Mouse (Mus musculus) ES-E14 (cell line): Measurements from ENCODE around the gene Cyp2j13.

Source experiments
- CHD2 ChIP-seq: IDR thresholded peaks from 2 replicates; pipeline ENCODE4 v1.6.1; 2014; ENCODE audit warnings: mild to moderate bottlenecking, low read depth, low read length, inconsistent platforms
- HCFC1 ChIP-seq: IDR thresholded peaks from 2 replicates; pipeline ENCODE4 v1.6.1; 2012; ENCODE audit warnings: low read length, inconsistent platforms, borderline replicate concordance; ENCODE audit not compliant: insufficient read depth
- MAFK ChIP-seq: IDR thresholded peaks from 2 replicates; pipeline ENCODE4 v1.6.1; 2014; ENCODE audit warnings: mild to moderate bottlenecking, low read depth, low read length, inconsistent platforms; ENCODE audit not compliant: insufficient read depth
- ZC3H11A ChIP-seq: IDR thresholded peaks from 2 replicates; pipeline ENCODE4 v1.6.1; 2012; ENCODE audit warnings: low read depth, mild to moderate bottlenecking, inconsistent platforms, low read length, borderline replicate concordance
- ZNF384 ChIP-seq: IDR thresholded peaks from 2 replicates; pipeline ENCODE4 v1.6.1; 2012; ENCODE audit warnings: low read depth, low read length, inconsistent platforms

DNA sequence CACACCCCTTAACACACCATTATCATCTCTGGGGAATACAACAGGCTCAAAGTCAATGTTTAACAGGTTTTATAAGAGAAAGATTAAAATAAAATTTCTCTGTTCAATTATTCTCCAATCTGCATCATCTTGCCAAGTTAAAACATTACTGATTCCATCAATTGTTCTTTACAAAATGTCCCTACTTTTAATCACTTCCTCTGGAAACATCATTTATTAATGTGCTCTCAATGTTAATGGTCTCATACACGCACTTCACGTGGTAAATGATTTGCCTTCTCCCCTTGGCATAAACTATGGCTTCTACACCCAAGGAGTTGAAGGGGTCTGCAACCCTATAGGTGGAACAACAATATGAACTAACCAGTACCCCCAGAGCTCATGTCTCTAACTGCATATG, 17.2 kb downstream of the Cyp2j13 start:
- no peak for TF ChIP-seq HCFC1
- TF ChIP-seq MAFK, result no peak
- TF ChIP-seq ZNF384, result no peak
- TF ChIP-seq CHD2, result no peak
- no peak for TF ChIP-seq ZC3H11A
